Mouse (Mus musculus): ENCODE data around the gene Tmigd3.

Tmigd3 gene

GRCm38 (mm10) chr3:105876022-105876421 is 5.3 kb downstream of the Tmigd3 start:
- DNase-seq (ENCODE audit: low spot score): no peak

DNA sequence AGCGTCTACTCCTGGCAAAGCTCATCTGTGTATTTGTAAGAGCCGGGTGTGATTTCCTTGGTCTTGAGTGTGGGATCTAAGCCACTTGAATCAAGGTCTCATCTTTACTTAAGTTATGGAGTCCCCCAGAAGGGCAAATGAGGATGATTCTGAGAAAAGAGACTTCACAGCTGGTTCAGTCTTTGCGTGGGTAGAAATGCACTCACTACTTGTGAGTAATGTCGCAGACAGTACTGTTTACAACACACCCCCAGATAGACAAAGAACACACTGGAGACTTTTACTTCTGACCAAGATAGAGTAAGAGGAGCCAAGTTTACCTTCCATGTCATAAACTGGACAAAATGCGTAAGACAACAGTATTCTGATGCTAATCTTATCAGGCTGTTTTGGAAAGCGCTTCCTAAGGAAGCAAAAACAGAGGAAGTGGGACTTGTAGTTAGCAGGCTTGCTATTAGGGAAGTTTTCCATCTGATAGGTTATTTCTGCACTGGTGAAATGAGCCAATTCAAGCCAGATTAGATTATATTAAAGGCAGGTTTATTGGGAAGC is 6.6 kb downstream of the Tmigd3 start:
- no peak for DNase-seq (ENCODE audit: low spot score)

GRCm38 (mm10) chr3:105877919-105878318 is 7.2 kb downstream of the Tmigd3 start:
- DNase-seq (ENCODE audit: low spot score): no peak

- DNase-seq (ENCODE audit: low spot score): no peak
These were observed 8.0 kb downstream of the Tmigd3 start for GRCm38 (mm10) chr3:105878751-105879150.

- DNase-seq (ENCODE audit: low spot score): no peak
These were observed 9.7 kb downstream of the Tmigd3 start for GRCm38 (mm10) chr3:105880419-105880818.

DNA sequence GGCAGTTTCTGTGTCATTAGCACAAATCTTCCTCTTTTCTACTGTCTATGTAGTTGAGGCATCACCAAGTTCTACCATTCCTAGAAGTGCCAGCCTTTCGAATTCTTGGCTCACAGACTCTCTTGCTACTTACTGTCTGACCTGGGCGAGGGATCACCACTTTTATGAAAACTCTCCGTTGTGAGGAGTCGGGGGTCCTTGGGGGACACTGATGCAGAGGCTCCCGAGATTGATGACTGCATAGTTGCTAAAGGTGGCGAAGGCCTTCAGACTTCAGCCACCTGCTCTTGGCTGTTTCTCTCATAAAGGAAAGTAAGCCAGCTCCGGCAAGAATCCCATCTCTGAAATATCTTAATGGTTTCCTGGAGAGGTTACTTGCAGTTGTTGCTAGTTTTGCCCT is 11.4 kb downstream of the Tmigd3 start:
- DNase-seq (ENCODE audit: low spot score): no peak

DNA sequence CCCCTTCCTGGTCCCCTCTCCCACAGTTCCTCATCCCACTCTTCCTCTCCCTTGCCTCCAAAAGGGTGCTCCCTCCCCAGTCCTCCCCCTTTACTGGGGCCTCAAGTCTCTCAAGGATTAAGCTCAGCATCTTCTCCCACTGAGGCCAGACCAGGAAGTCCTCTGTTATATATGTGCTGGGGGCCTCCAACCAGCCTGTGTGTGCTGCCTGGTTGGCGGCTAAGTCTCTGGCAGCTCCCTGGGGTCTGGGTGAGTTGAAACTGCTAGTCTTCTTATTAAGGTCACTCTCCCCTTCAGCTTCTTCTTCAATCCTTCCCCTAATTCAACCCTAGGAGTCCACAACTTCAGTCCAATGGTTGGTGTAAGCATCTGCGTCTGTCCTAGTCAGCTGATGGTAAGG is 12.4 kb downstream of the Tmigd3 start:
- DNase-seq (ENCODE audit: low spot score): no peak

GRCm38 (mm10) chr3:105888961-105889360 is 18.3 kb downstream of the Tmigd3 start:
- no peak for DNase-seq (ENCODE audit: low spot score)

GRCm38 (mm10) chr3:105890220-105890619 is 19.5 kb downstream of the Tmigd3 start:
- no peak for DNase-seq (ENCODE audit: low spot score)

GRCm38 (mm10) chr3:105891141-105891540 is 20.4 kb downstream of the Tmigd3 start:
- DNase-seq (ENCODE audit: low spot score): no peak

DNA sequence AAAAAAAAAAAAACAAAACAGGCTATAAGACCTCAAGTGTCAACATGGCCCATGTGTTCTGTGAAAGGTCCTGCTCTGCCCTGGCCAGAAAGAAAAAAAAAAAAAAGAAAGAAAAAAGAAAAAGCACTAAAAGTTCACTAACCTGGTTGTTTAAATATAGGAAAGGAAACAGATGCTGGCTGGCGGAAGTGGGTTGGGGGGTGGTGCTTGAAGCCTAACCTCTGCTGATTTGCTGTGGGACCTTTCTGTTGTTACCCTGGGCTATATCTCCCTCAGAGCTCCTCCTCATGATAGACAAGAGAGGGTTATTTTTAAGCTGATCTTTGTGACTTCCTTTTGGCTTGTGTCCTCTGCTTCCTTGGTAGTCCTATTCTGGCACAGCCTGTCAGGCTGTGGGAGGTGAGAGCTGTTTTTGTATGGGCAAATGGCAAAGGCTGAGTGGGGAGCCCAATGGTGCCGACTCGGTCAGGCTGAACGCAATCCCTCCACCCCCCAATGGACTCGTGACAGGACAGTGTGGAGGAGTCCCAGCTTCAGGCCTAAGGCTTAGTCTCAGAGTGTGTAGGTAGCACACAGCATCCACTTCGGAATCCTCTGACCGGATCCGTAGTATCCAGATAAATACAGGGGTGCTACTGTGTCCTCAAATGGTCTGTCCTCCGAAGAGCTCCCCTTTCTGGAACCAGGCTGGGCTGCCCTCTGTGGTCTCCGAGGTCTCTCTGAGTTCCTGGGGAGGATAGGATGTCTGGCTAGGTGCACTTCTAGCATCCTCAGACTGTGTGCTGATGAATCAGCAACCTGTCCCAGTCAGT is 21.3 kb downstream of the Tmigd3 start:
- no peak for DNase-seq (ENCODE audit: low spot score)

DNA sequence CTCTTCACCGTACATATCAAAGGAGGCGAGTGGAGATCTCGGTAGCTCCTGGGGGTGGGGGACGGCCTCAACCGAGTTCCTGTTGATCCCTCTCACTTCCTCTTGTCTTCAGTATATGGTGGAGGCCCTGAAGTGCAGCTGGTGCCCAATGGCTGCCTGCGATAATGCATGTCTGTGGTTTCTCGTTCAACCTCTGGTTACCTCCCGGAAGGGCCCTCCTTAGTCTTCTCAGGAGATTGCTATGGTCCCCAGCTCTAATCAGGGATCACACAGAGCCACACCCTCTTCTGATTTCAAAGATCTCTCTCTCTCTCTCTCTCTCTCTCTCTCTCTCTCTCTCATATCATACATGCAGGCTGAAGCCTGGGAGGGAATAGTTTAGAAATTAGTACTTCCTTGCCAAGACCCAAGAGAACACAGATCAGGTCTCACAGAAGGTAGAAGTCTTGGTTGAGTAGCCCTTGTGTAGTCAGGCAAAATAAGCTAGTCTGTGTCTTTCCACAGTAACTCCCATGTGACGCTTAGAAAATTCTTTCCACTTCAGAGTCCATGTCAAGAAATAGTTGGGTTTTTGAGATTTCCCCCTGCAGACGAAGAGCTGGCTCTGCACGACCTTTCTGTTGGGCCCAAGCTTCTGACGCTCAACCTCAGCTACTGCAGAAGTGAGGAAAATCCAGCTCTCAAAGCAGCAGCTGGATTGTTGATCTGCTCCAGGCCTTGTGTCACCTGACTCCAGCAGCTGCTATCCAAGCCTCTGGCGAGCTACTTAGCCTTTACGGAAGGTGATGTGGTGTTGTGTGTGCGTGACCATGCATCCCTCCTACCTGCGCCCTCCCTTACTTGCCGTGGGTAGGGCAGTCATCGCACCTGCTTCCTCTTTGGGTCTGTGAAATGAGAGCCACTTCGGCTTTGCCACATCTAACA is 22.1 kb downstream of the Tmigd3 start:
- DNase-seq (ENCODE audit: low spot score): no peak

DNA sequence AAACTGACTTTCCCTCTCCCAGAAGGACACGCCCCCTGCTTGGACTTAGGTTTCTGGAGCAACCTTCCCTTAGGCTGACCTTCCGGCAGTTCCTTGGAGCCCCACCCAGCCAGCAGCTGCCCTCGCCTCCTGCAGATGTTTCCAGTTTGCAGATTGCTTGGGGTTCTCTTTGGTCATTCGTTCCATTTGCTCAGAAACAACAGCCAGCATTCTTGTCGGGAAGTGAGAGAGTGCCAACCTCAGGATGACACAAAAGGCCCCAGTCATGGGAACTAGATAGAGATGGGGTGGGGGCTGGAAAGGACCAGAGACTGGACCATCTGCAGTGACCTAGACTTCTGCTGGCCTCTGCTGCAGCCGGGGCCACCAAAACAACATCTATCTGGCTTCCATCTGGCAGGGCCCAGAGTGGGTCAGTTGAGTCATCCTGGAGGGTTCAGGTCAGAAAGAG is 23.3 kb downstream of the Tmigd3 start:
- DNase-seq (ENCODE audit: low spot score): peak; percentile 21

GRCm38 (mm10) chr3:105894601-105895592 is 24.2 kb downstream of the Tmigd3 start:
- peak; percentile 90 for DNase-seq (ENCODE audit: low spot score)

DNA sequence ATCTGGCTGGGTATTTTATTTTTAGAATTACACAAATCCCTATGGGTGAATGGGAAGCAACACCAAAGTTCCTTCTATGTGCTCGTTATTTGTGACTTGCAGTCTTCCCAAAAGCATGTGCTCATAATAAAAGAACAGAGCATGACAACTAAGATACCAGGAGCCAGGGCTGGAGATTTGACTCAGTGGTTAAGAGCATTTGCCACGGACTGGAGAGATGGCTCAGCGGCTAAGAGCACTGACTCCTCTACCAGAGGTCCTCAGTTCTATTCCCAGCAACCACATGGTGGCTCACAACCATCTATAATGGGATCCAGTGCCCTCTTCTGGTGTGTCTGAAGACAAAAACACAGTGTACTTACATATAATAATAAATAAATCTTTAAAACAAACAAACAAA is 26.1 kb downstream of the Tmigd3 start:
- DNase-seq (ENCODE audit: low spot score): no peak

DNA sequence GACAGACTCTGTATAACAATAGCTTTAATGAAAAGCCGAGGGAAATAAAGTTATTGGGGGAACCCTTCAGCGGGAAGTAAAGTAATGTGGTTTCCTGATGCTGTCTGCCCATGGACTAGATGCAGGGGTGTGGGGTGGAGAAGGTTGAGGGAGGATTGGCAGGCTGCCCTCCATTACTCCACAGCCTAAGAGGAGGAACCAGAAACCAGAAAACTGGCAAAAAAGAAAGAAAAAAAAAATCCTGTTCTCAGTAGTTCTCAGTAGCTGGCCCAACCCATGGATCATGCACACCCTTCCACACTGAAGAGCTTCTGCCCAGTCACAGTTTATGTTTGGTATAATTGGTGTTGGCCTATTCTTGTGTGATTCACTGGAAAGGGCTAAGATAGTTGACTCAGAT is 27.6 kb downstream of the Tmigd3 start:
- peak; percentile 24 for DNase-seq (ENCODE audit: low spot score)

- no peak for DNase-seq (ENCODE audit: low spot score)
These were observed 28.2 kb downstream of the Tmigd3 start for GRCm38 (mm10) chr3:105898861-105899260.

DNA sequence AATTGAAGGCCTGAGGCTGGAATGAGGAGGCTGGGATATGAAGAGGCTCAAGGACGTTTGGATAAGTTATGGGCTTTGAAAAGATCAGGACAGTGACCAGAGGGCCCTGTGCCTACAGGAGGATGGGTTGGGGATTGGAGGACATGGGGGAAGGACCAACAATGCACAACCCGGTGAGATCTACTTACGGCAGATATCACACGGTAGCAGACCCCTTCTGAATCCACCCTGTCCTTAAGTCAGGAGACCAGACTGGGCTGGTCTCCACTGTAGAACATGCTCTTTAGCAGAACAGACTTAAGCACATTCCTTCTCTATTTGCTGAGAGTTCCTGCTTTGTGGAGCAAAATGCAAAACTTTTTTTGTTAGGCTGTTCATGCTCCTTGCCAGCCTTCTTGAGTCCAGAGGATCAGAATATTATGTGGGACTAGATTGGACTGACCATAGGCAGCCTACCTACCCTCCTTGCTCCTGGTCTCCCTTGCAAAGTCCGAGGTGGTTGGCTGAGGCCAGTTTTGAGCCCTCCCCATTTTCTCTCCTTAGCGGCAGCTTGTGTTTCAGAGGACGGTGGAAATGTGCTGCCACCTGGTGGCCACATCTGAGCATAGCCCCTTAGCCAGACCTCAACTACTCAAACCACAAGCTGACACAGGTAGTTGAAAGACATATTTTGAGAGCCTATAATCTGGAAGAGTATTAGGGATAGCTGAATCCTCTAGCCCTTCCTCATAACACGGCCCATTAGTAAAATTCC is 28.9 kb downstream of the Tmigd3 start:
- DNase-seq (ENCODE audit: low spot score): peak; percentile 81

GRCm38 (mm10) chr3:105900266-105900665 is 29.6 kb downstream of the Tmigd3 start:
- no peak for DNase-seq (ENCODE audit: low spot score)

DNA sequence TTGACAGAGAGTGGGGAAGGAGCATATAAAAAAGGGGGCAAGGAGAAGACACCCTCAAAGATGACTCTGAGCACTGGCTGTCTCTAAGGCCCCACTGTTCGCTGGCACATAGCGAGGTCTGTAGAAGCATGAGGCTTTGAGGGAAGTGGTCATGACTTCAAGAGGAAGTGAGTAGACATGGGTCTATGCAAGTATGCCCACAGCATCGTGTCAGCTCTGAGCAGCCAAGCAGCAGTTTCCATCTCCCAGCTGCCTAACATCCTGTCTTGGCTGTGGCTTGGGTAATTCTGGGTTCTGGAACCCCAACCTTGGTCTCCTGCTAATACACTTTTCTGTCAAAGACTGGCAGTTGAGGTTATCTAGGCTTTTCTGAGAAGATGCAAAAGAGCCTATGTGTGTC is 30.0 kb downstream of the Tmigd3 start:
- DNase-seq (ENCODE audit: low spot score): no peak

GRCm38 (mm10) chr3:105901468-105901867 is 30.8 kb downstream of the Tmigd3 start:
- DNase-seq (ENCODE audit: low spot score): no peak
